Mouse (Mus musculus): ENCODE results near the gene Gpr156. TPM values are rescaled to one million over a fixed set of nuclear protein-coding genes. Genes with fewer than 3 reads are reported as not detected.

Gpr156 gene
- polyA plus RNA-seq (2015; fragmentation: Nextera tagmentation; extraction: Ambion mirVana), result 0.55 and 0.59 TPM in 2 replicates

DNA sequence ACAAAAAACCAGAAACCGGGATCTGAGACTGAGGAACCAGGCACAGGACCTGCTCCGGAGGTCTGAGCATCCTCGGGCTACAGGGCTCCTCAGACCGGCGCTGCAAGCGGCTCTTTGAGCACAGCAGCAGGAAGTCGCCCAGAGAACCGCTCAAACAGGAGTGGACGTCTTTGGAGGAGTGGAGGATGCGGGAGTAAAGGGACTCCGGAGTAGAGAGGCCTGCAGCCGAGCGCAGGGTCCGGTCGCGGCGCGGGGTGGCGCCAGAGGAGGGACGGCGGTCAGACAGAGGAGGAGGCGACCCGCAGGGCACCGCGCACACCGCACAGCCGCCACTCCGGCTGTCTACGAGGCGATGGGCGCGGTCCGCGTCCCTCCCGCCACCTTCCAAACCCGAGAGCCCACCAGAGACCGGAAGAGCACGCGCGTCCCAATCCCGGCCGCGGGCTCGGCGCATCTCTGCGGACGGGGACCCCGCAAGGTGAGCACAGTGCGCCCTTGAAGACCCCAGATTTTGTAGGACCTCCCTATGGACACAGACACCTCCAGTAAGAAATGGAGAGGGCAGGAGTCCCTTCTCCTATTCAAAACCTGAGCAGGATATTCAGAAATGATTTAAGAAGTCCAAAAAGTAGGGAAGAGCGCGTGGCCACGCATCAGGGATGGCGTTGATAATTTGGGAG, at the start of gene Gpr156:
TSS of gene Gpr156 (plus strand) at position 359 of the 680 bp plus-strand sequence.
- 3% methylated on average over 51 of the region's 53 CpGs for WGBS
- Histone ChIP-seq H3K9ac (ENCODE audit: low read depth, low read length) (peak within 1 kb of the TSS; percentile 51; the same call in 1 of the 2 replicates), H3K27ac (no peak within 1 kb of the TSS), H3K4me3 (replicated peaks; ENCODE audit: low read depth, low read length) (peak within 1 kb of the TSS; percentile 47), H3K36me3 (ENCODE audit: insufficient read depth, low read length) (no peaks in the 10 kb centered on the region), H3K27me3 (ENCODE audit: insufficient read depth, low read length) (no peaks in the 10 kb centered on the region), H3K9me3 (replicated peaks; ENCODE audit: low read length) (no peaks in the 10 kb centered on the region), H3K4me2 (ENCODE audit: low read length) (peak within 1 kb of the TSS; percentile 84), H3K4me1 (replicated peaks; ENCODE audit: insufficient read depth, low read length) (0 out of 2 replicates have a peak, but pooled peaks cover 5% of the 10 kb centered on the region)
- peak; percentile 72 for ATAC-seq (replicated peaks; ENCODE audit: low FRiP score, low read depth)
- peak; percentile 76 for DNase-seq (ENCODE audit: low spot score)
- TF ChIP-seq CTCF (IDR thresholded peaks at IDR 0.05; ENCODE audit: low read depth), result peak; percentile 60

DNA sequence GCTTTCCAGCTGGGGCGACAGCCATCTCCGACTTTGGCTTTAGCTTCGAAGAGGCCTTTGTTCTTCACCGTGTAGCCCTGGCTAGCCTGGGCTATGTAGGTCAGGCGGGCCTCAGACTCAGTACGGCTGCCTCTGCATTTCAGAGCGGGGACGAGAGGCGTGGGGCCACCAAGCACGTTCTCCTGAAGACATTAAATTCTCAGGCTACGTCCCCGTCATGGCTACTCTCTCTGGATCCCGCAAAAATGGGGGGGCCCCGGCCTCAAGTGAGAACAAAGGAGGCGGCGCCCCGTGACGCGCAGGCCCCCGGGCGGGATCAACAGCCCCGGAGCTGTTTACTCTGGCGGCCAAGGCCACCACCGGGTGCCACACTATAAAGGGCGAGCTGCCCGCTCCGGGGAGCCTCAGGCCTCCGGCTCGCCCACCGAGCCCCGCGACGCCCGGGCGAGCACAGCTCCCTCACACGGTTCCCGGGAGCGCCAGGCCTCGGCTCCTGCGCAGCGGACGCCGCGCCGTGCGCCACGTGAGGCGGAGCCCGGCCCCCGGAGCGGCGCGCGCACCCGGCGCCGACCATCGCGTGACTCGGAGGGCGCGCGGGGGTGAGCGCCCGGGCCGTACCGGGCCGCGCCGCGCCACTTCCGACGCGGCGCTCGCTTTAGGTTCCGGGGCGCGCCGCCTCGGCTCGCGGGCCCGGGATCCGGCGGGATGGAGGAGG, 48.3 kb upstream of the Gpr156 start, which contains the start of gene Lrrc58:
TSS of gene Lrrc58 (plus strand) at position 599 of the 715 bp plus-strand sequence.
- no peak for TF ChIP-seq CTCF (IDR thresholded peaks at IDR 0.05; ENCODE audit: low read depth)
- ATAC-seq (replicated peaks; ENCODE audit: low FRiP score, low read depth) (peak; percentile 94), DNase-seq (ENCODE audit: low spot score) (peak; percentile 84)
- Histone ChIP-seq H3K4me1 (replicated peaks; ENCODE audit: insufficient read depth, low read length) (peaks cover 13% of the 10 kb centered on the region), H3K27me3 (ENCODE audit: insufficient read depth, low read length) (no peaks in the 10 kb centered on the region), H3K9me3 (replicated peaks; ENCODE audit: low read length) (no peaks in the 10 kb centered on the region), H3K27ac (peak within 1 kb of the TSS; percentile 99), H3K4me2 (ENCODE audit: low read length) (peak within 1 kb of the TSS; percentile 75), H3K9ac (ENCODE audit: low read depth, low read length) (peak within 1 kb of the TSS; percentile 94), H3K4me3 (replicated peaks; ENCODE audit: low read depth, low read length) (peak within 1 kb of the TSS; percentile 93), H3K36me3 (ENCODE audit: insufficient read depth, low read length) (no peaks in the 10 kb centered on the region)
- 4% methylated on average over 70 of the region's 86 CpGs for WGBS

DNA sequence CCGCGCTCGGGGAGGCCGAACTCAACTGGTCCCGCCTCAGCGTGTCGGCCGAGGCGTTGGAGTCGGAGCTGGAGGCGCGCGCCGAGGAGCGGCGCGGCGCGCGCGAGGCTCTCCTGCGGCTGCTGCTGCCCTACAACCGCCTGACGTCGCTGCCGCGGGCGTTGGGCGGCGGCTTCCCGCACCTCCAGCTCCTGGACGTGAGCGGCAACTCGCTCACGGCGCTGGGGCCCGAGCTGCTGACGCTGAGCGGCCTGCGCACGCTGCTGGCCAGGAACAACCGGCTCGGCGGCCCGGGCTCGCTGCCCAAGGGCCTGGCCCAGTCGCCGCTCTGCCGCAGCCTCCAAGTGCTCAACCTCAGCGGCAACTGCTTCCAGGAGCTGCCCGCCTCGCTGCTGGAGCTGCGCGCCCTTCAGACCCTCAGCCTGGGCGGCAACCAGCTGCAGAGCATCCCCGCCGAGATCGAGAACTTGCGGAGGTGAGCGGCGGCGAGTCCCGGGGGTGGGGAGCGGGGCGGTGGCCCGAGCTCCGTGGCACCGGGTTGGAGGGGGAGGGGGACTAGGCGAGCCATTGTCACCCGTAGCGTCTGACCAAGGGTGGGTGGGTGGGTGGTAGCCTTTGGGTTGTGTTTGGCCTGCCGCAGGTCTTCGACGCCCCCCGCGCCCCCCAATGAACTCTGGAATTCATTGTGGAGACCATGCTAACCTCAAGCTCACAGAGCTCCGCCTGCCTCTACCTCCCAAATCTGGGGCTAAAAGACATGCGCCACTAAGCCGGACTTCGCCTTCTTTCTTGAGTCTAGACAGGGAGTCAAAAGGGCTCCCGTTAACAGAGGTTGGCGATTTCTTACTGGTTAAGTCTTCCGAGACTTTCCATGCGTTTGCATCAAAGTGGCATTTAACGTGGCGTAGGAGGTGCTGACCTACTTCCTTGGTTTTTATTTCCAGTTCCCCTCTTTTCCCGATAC, 47.5 kb upstream of the Gpr156 start:
- H3K27me3 ChIP-seq (ENCODE audit: insufficient read depth, low read length), result no peaks in the 10 kb centered on the region
- H3K9ac ChIP-seq (ENCODE audit: low read depth, low read length), result peak overlapping the region; percentile 94
- DNase-seq (ENCODE audit: low spot score), result peak; percentile 72
- no peak for TF ChIP-seq CTCF (IDR thresholded peaks at IDR 0.05; ENCODE audit: low read depth)
- H3K9me3 ChIP-seq (replicated peaks; ENCODE audit: low read length), result no peaks in the 10 kb centered on the region
- ATAC-seq (replicated peaks; ENCODE audit: low FRiP score, low read depth), result peak; percentile 15
- H3K4me2 ChIP-seq (ENCODE audit: low read length), result peak overlapping the region; percentile 75
- no peaks in the 10 kb centered on the region for H3K36me3 ChIP-seq (ENCODE audit: insufficient read depth, low read length)
- peak overlapping the region; percentile 93 for H3K4me3 ChIP-seq (replicated peaks; ENCODE audit: low read depth, low read length)
- H3K27ac ChIP-seq, result peak overlapping the region; percentile 99
- 1% methylated on average over 85 of the region's 87 CpGs for WGBS
- H3K4me1 ChIP-seq (replicated peaks; ENCODE audit: insufficient read depth, low read length), result peaks cover 13% of the 10 kb centered on the region

DNA sequence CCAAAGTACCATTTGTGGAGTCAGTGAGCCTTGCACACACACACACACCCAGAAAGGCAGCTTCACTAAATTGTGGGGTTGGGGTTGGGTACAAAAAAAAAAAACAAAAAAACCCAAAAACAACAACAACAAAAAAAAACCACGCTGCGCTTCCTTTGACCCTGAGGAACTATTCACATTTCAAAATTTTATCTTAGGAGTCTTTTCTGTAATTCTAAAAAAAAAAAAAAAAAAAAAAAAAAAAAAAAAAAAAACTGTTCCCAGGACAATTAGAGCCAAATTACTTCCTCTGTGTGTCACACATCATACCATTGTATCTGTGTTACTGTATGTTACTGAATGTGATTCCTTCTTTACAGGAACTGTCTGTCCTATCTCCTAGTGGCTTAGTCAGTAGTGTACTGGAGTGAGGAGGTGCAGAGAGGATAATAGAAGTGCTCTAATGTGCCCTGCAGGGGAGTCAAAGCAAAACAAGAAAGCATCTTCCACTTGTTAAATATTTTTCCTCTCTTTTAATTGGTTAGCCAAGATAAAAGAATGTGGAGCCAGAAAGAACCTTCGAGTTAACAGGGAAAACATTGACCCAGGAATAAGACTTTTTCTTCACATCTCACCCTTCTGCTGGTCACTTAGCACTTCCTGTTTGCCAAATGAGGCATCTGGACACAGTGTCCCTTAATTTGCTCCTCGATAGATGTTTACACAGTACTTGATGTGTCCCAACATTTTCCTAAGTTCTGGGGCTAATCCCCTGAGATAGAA, 46.6 kb upstream of the Gpr156 start:
- no peak for ATAC-seq (replicated peaks; ENCODE audit: low FRiP score, low read depth)
- H3K27me3 ChIP-seq (ENCODE audit: insufficient read depth, low read length), result no peaks in the 10 kb centered on the region

DNA sequence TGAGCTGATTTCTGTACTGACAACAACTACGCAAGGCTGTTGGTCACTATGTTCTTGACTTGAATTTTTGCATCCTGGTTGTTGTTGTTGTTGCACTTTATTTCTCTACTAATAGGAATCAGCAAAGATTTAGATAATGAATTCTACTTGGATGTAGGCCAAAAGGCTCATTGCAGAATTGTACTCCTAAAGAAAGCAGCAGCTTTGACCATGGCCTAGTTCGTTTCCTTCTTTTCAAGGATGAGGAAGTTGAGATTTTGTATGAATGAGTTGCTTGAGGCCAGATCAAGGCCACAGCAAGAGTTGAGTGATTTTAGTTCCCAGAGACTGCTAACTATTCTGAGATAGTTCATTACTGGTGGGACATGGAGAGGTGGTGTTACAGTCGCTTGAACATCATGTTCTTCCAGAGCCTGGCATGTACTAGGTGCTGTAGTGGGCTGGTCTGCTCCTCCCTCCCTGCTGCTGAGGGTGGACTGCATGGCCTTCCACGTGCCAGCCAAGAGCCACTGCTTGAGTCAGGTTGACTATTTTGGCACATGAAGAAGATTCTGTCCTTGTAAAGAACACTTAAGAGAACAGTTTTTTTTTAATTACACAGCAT, 45.1 kb upstream of the Gpr156 start:
- Histone ChIP-seq H3K9ac (ENCODE audit: low read depth, low read length) (no peak overlapping the region), H3K27me3 (ENCODE audit: insufficient read depth, low read length) (no peaks in the 10 kb centered on the region), H3K4me2 (ENCODE audit: low read length) (no peak overlapping the region; the same call in 1 of the 2 replicates), H3K4me3 (replicated peaks; ENCODE audit: low read depth, low read length) (no peak overlapping the region), H3K4me1 (replicated peaks; ENCODE audit: insufficient read depth, low read length) (peaks cover 13% of the 10 kb centered on the region), H3K36me3 (ENCODE audit: insufficient read depth, low read length) (no peaks in the 10 kb centered on the region), H3K27ac (peak overlapping the region; percentile 34; the same call in 1 of the 2 replicates), H3K9me3 (replicated peaks; ENCODE audit: low read length) (no peaks in the 10 kb centered on the region)
- DNase-seq (ENCODE audit: low spot score) (no peak), ATAC-seq (replicated peaks; ENCODE audit: low FRiP score, low read depth) (no peak)
- TF ChIP-seq CTCF (IDR thresholded peaks at IDR 0.05; ENCODE audit: low read depth), result no peak
- 54% methylated on average over 4 of the region's 4 CpGs for WGBS

More for the DNA sequence above, 46.6 kb upstream of the Gpr156 start:
- peak overlapping the region; percentile 75 for H3K4me2 ChIP-seq (ENCODE audit: low read length)
- peak overlapping the region; percentile 93 for H3K4me3 ChIP-seq (replicated peaks; ENCODE audit: low read depth, low read length)
- H3K9me3 ChIP-seq (replicated peaks; ENCODE audit: low read length), result no peaks in the 10 kb centered on the region
- peak overlapping the region; percentile 99 for H3K27ac ChIP-seq
- no peak for TF ChIP-seq CTCF (IDR thresholded peaks at IDR 0.05; ENCODE audit: low read depth)
- peak; percentile 64 for DNase-seq (ENCODE audit: low spot score)
- no peaks in the 10 kb centered on the region for H3K36me3 ChIP-seq (ENCODE audit: insufficient read depth, low read length)
- H3K9ac ChIP-seq (ENCODE audit: low read depth, low read length), result peak overlapping the region; percentile 94
- H3K4me1 ChIP-seq (replicated peaks; ENCODE audit: insufficient read depth, low read length), result peaks cover 13% of the 10 kb centered on the region
- WGBS, result 13% methylated on average over 4 of the region's 4 CpGs

Measured in kidney, postnatal 0 days (tissue).